Mouse (Mus musculus) brain, embryonic 14.5 days (tissue): ENCODE results near the gene Eif4enif1. TPM values are rescaled to one million over a fixed set of nuclear protein-coding genes. Genes with fewer than 3 reads are reported as not detected.

Experiments used
- DNase-seq: peaks from one replicate; pipeline ENCODE4 v3.0.0-alpha.2; 2011; ENCODE audit warnings: low read depth
- CTCF ChIP-seq: fragments of 200-500 bp; IDR thresholded peaks from 2 replicates; pipeline ENCODE4 v1.5.1; 2012; ENCODE audit warnings: inconsistent platforms, mild to moderate bottlenecking, moderate library complexity, borderline replicate concordance; ENCODE audit not compliant: insufficient read depth, insufficient read length; ENCODE audit errors: extremely low read depth
- POLR2A ChIP-seq: fragments of 200-500 bp; IDR thresholded peaks from 2 replicates; pipeline ENCODE4 v1.6.1; 2012; ENCODE audit warnings: mild to moderate bottlenecking, inconsistent platforms, borderline replicate concordance; ENCODE audit not compliant: poor library complexity, insufficient read depth, insufficient read length, severe bottlenecking; ENCODE audit errors: extremely low read depth
- polyA plus RNA-seq: library from polyadenylated mRNA; depleted of rRNA; stranded (reverse); fragments of >200 nt; gene quantifications from 2 replicates; pipeline ENCODE4 v1.2.3, GENCODE M21; 2012

Gene Eif4enif1
- polyA plus RNA-seq, 1 experiment = 84.5 TPM

- no peak for TF ChIP-seq CTCF
- no peak for TF ChIP-seq POLR2A
- DNase-seq = no peak
Measured at GRCm38 (mm10) chr11:3227113-3227512, 24.9 kb downstream of the Eif4enif1 start.

GRCm38 (mm10) chr11:3232248-3232647 lies 30.1 kb downstream of the Eif4enif1 start:
- TF ChIP-seq POLR2A = no peak
- TF ChIP-seq CTCF = no peak
- no peak for DNase-seq

GRCm38 (mm10) chr11:3233704-3234103 lies 31.5 kb downstream of the Eif4enif1 start:
- no peak for DNase-seq
- TF ChIP-seq CTCF = no peak
- TF ChIP-seq POLR2A = no peak

- peak; percentile 2 for DNase-seq
- no peak for TF ChIP-seq CTCF
- no peak for TF ChIP-seq POLR2A
Measured at GRCm38 (mm10) chr11:3235277-3235676, 33.1 kb downstream of the Eif4enif1 start.

- no peak for TF ChIP-seq POLR2A
- TF ChIP-seq CTCF = no peak
- no peak for DNase-seq
Measured at GRCm38 (mm10) chr11:3242395-3242794, 40.2 kb downstream of the Eif4enif1 start.

GRCm38 (mm10) chr11:3243771-3244170 lies 41.6 kb downstream of the Eif4enif1 start:
- no peak for DNase-seq
- TF ChIP-seq CTCF (no peak), POLR2A (no peak)

- DNase-seq = no peak
- TF ChIP-seq POLR2A = no peak
- TF ChIP-seq CTCF = no peak
Measured at GRCm38 (mm10) chr11:3247387-3247786, 45.2 kb downstream of the Eif4enif1 start.

GRCm38 (mm10) chr11:3259537-3259936 lies 57.3 kb downstream of the Eif4enif1 start:
- no peak for DNase-seq
- TF ChIP-seq POLR2A (no peak), CTCF (no peak)

GRCm38 (mm10) chr11:3265291-3266078 lies 63.3 kb downstream of the Eif4enif1 start:
- DNase-seq = peak; percentile 56
- TF ChIP-seq CTCF = no peak
- TF ChIP-seq POLR2A = no peak

GRCm38 (mm10) chr11:3266079-3266685 lies 64.0 kb downstream of the Eif4enif1 start, which contains the start of gene Drg1:
Gene Drg1, minus strand, starts transcription at chr11:3266415.
- TF ChIP-seq POLR2A (peak; percentile 87), CTCF (no peak)
- peak; percentile 99 for DNase-seq

- DNase-seq = no peak
- TF ChIP-seq POLR2A (no peak), CTCF (no peak)
Measured at GRCm38 (mm10) chr11:3267133-3267532, 64.9 kb downstream of the Eif4enif1 start.
